Mouse (Mus musculus): Measurements from ENCODE around the gene Aim2. TPM values are rescaled to one million over a fixed set of nuclear protein-coding genes. Genes with fewer than 3 reads are reported as not detected.
"Not testable (repeated sequence)": the region's sequence is repeated elsewhere in the genome, so short reads cannot be mapped to it uniquely, and the experiment has no call there.

Aim2 gene
- polyA plus RNA-seq, 1 experiment from 2014 or later, result 1.6 TPM

DNA sequence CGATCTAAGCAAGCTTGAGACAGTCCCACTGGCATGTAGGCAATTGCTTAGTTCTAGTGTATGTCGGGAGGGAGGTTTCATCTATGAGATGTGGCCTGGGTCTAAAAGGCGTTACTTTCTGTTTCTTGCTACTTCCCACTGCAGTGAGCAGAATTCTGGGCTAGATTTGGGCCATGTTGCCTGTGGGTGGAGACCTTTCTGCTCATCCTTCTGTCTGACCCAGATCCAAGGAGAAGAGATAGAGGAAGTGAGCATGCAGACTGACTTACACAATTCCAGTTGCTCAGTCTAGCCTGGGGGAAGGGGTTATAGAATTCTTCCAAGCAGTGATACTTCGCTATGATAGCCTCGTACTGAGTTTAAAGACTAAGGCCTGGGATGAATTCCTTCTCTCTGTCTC is 101.0 kb downstream of the Aim2 start:
- Histone ChIP-seq H3K4me2 (ENCODE audit: low read length) (no peak overlapping the region), H3K36me3 (ENCODE audit: control insufficient read depth, insufficient read depth, low read length) (no peaks in the 10 kb centered on the region), H3K4me1 (ENCODE audit: control insufficient read depth, insufficient read depth, low read depth, low read length) (no peaks in the 10 kb centered on the region), H3K27ac (ENCODE audit: low read depth, low read length) (no peak overlapping the region), H3K9ac (ENCODE audit: low read depth, low read length) (no peak overlapping the region), H3K9me3 (ENCODE audit: control insufficient read depth, low read length) (no peaks in the 10 kb centered on the region), H3K4me3 (ENCODE audit: low read length) (no peak overlapping the region), H3K27me3 (replicated peaks; ENCODE audit: control insufficient read depth, insufficient read depth, low read length) (no peaks in the 10 kb centered on the region)
- 90% methylated on average over 5 of the region's 5 CpGs for WGBS
- ATAC-seq, result no peak

DNA sequence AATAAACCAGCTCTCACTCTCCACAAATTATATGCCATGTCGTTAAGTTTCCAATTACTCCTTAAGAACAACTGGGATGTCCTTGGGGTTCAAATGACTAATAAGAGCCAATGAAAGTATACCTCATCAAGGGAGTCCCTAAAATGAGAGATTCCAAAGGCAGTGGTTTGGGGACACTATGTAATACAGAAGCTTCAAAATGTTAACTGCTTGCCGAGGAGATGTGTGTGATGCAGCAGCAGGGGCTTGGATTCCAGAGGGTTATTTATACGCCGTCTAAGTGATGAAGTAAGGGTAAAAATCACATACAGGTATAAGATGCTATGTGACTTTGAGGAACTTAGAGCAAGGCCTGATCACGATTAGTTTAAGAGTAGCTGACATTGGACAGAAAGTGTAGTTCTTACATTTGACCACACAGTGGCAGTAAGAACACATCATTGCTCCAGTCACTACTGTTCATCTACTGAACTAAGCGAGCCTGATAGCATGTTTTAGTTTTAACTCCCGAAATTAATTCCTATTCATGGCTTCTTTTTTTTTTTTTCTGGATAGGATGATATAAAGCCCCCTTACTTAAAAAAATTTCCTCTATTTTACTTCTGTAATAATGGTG is 105.6 kb downstream of the Aim2 start:
- 56% methylated on average over 7 of the region's 7 CpGs for WGBS
- peak; percentile 91 for ATAC-seq

DNA sequence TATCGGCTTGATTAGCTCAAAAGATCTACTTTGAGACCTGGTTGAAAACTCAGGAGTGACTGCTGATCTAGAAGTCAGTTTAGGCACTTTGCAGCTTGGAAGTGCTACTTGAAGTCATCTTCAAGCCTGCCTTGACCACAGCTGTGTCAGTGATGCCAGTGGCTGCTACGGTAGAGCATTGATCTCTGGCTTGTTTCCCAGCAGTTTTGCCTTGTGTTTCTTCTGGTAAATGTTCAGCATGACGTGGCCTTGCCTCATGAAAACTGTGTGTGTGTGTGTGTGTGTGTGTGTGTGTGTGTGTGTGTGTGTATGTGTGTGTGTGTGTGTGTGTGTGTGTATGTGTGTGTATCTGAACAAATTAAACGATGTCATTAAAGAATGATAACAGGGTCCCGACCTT is 106.1 kb downstream of the Aim2 start:
- Histone ChIP-seq H3K9ac (ENCODE audit: low read depth, low read length) (no peak overlapping the region), H3K36me3 (ENCODE audit: control insufficient read depth, insufficient read depth, low read length) (no peaks in the 10 kb centered on the region), H3K27me3 (replicated peaks; ENCODE audit: control insufficient read depth, insufficient read depth, low read length) (no peaks in the 10 kb centered on the region), H3K9me3 (ENCODE audit: control insufficient read depth, low read length) (no peaks in the 10 kb centered on the region), H3K4me2 (ENCODE audit: low read length) (no peak overlapping the region), H3K4me3 (ENCODE audit: low read length) (no peak overlapping the region), H3K27ac (ENCODE audit: low read depth, low read length) (no peak overlapping the region), H3K4me1 (ENCODE audit: control insufficient read depth, insufficient read depth, low read depth, low read length) (no peaks in the 10 kb centered on the region)
- ATAC-seq, result no peak
- WGBS, result 90% methylated on average over 5 of the region's 5 CpGs

More for the DNA sequence above, 105.6 kb downstream of the Aim2 start:
- no peak overlapping the region for H3K9ac ChIP-seq (ENCODE audit: low read depth, low read length)
- H3K4me3 ChIP-seq (ENCODE audit: low read length), result no peak overlapping the region
- H3K27ac ChIP-seq (ENCODE audit: low read depth, low read length), result no peak overlapping the region
- H3K4me2 ChIP-seq (ENCODE audit: low read length), result no peak overlapping the region
- H3K9me3 ChIP-seq (ENCODE audit: control insufficient read depth, low read length), result no peaks in the 10 kb centered on the region
- no peaks in the 10 kb centered on the region for H3K4me1 ChIP-seq (ENCODE audit: control insufficient read depth, insufficient read depth, low read depth, low read length)
- no peaks in the 10 kb centered on the region for H3K27me3 ChIP-seq (replicated peaks; ENCODE audit: control insufficient read depth, insufficient read depth, low read length)
- H3K36me3 ChIP-seq (ENCODE audit: control insufficient read depth, insufficient read depth, low read length), result no peaks in the 10 kb centered on the region

- H3K36me3 ChIP-seq (ENCODE audit: control insufficient read depth, insufficient read depth, low read length); H3K9ac ChIP-seq (ENCODE audit: low read depth, low read length); H3K27ac ChIP-seq (ENCODE audit: low read depth, low read length); H3K27me3 ChIP-seq (replicated peaks; ENCODE audit: control insufficient read depth, insufficient read depth, low read length); H3K4me3 ChIP-seq (ENCODE audit: low read length); H3K4me2 ChIP-seq (ENCODE audit: low read length); ATAC-seq; H3K9me3 ChIP-seq (ENCODE audit: control insufficient read depth, low read length); H3K4me1 ChIP-seq (ENCODE audit: control insufficient read depth, insufficient read depth, low read depth, low read length): not testable (repeated sequence)
- WGBS, result 86% methylated on average over 5 of the region's 5 CpGs
Observed at GRCm38 (mm10) chr1:173480399-173481181, 129.9 kb downstream of the Aim2 start.

- not testable (repeated sequence) for H3K4me1 ChIP-seq (ENCODE audit: control insufficient read depth, insufficient read depth, low read depth, low read length); ATAC-seq; H3K9me3 ChIP-seq (ENCODE audit: control insufficient read depth, low read length); H3K36me3 ChIP-seq (ENCODE audit: control insufficient read depth, insufficient read depth, low read length); H3K27ac ChIP-seq (ENCODE audit: low read depth, low read length); H3K4me3 ChIP-seq (ENCODE audit: low read length); H3K9ac ChIP-seq (ENCODE audit: low read depth, low read length); H3K27me3 ChIP-seq (replicated peaks; ENCODE audit: control insufficient read depth, insufficient read depth, low read length); H3K4me2 ChIP-seq (ENCODE audit: low read length)
- 80% methylated on average over 3 of the region's 3 CpGs for WGBS
Observed at GRCm38 (mm10) chr1:173481182-173481574, 130.5 kb downstream of the Aim2 start.

GRCm38 (mm10) chr1:173490812-173491480 is 140.3 kb downstream of the Aim2 start, which contains the start of gene Ifi206:
Gene Ifi206, minus strand, starts transcription at chr1:173491041.
- 84% methylated on average over 3 of the region's 3 CpGs for WGBS
- ATAC-seq; H3K36me3 ChIP-seq (ENCODE audit: control insufficient read depth, insufficient read depth, low read length); H3K27ac ChIP-seq (ENCODE audit: low read depth, low read length); H3K9me3 ChIP-seq (ENCODE audit: control insufficient read depth, low read length); H3K4me3 ChIP-seq (ENCODE audit: low read length); H3K4me1 ChIP-seq (ENCODE audit: control insufficient read depth, insufficient read depth, low read depth, low read length); H3K9ac ChIP-seq (ENCODE audit: low read depth, low read length); H3K27me3 ChIP-seq (replicated peaks; ENCODE audit: control insufficient read depth, insufficient read depth, low read length); H3K4me2 ChIP-seq (ENCODE audit: low read length): not testable (repeated sequence)

DNA sequence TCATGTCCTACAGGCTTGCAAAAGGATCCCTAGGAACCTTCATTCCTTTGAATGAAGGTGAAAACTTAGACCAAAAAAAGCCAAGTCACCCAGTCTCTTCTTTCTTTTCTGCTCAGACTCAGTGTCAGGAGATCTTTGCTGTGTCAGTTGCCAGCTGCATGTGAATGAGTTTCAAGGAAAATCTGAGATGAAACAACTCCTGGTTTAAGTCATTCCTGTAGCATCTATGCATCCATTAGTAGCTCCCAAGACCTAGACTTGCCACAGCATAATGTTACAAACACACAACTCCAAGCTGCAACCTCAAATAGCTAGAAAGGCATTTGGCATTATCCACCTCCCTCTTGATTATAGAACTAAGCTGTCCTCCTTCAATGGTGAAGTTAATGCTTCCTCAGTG is 140.8 kb downstream of the Aim2 start:
- not testable (repeated sequence) for H3K36me3 ChIP-seq (ENCODE audit: control insufficient read depth, insufficient read depth, low read length); ATAC-seq; H3K27ac ChIP-seq (ENCODE audit: low read depth, low read length); H3K9ac ChIP-seq (ENCODE audit: low read depth, low read length); H3K9me3 ChIP-seq (ENCODE audit: control insufficient read depth, low read length); H3K4me1 ChIP-seq (ENCODE audit: control insufficient read depth, insufficient read depth, low read depth, low read length); H3K4me3 ChIP-seq (ENCODE audit: low read length); H3K4me2 ChIP-seq (ENCODE audit: low read length); H3K27me3 ChIP-seq (replicated peaks; ENCODE audit: control insufficient read depth, insufficient read depth, low read length)

DNA sequence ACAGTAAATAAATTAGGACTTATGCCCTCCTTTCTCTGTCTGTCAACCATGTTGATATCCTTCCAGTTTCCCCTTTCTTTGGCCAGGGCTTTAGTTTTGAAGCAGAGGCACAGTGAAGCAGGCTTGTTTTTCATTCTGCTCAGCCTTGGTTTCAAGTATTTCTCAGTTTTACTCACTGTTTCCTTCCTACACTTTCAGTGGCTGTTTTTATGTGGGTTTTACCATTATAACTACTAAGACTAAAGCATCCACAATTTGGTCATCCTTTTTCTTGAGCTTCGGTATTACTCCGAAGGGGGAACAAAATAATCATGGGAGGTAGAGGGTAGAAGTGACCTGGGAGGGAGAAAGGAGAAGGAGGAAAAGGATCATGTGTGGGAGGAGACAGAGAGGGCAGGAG is 159.9 kb downstream of the Aim2 start:
- not testable (repeated sequence) for H3K36me3 ChIP-seq (ENCODE audit: control insufficient read depth, insufficient read depth, low read length); H3K9me3 ChIP-seq (ENCODE audit: control insufficient read depth, low read length); H3K27me3 ChIP-seq (replicated peaks; ENCODE audit: control insufficient read depth, insufficient read depth, low read length); H3K4me2 ChIP-seq (ENCODE audit: low read length); H3K9ac ChIP-seq (ENCODE audit: low read depth, low read length); H3K4me1 ChIP-seq (ENCODE audit: control insufficient read depth, insufficient read depth, low read depth, low read length); H3K4me3 ChIP-seq (ENCODE audit: low read length); ATAC-seq; H3K27ac ChIP-seq (ENCODE audit: low read depth, low read length)
- 92% methylated on average over 2 of the region's 2 CpGs for WGBS

Measured in hindbrain, embryonic 16.5 days (tissue).